Mouse (Mus musculus) monocyte, adult 2 months (primary cell): ENCODE results near the gene Kif1c.

ENCODE experiments used
- DNase-seq, 2 experiments: peaks; one replicate each; pipeline ENCODE4 v3.0.0; 2022; ENCODE audit warnings: low spot score in 2 of 2, low read depth in 1 of 2

Kif1c gene

GRCm38 (mm10) chr11:70693504-70693903 is 6.8 kb upstream of the Kif1c start:
- DNase-seq: no peak

GRCm38 (mm10) chr11:70697376-70697775 is 3.0 kb upstream of the Kif1c start:
- DNase-seq: no peak

- no peak for DNase-seq
Measured at GRCm38 (mm10) chr11:70699051-70699450, 1.3 kb upstream of the Kif1c start.

- peak in 1 of 2 experiments; percentile 40 for DNase-seq
Measured at GRCm38 (mm10) chr11:70700613-70701012, 265 bp downstream of the Kif1c start.

- no peak for DNase-seq
Measured at GRCm38 (mm10) chr11:70701221-70701955, 1.0 kb downstream of the Kif1c start.

GRCm38 (mm10) chr11:70701984-70702733 is 1.8 kb downstream of the Kif1c start:
- DNase-seq: no peak

- DNase-seq: no peak
Measured at GRCm38 (mm10) chr11:70702781-70703180, 2.4 kb downstream of the Kif1c start.

GRCm38 (mm10) chr11:70706127-70706526 is 5.8 kb downstream of the Kif1c start:
- no peak for DNase-seq

GRCm38 (mm10) chr11:70711026-70711425 is 10.7 kb downstream of the Kif1c start:
- no peak for DNase-seq

- DNase-seq: no peak
Measured at GRCm38 (mm10) chr11:70713222-70713621, 12.9 kb downstream of the Kif1c start.

GRCm38 (mm10) chr11:70715832-70716231 is 15.5 kb downstream of the Kif1c start:
- DNase-seq: no peak

- no peak for DNase-seq
Measured at GRCm38 (mm10) chr11:70718481-70718880, 18.1 kb downstream of the Kif1c start.

GRCm38 (mm10) chr11:70720567-70720966 is 20.2 kb downstream of the Kif1c start:
- DNase-seq: peak; percentile 62 to 76

GRCm38 (mm10) chr11:70721072-70721471 is 20.7 kb downstream of the Kif1c start:
- no peak for DNase-seq

- DNase-seq: no peak
Measured at GRCm38 (mm10) chr11:70724706-70725105, 24.4 kb downstream of the Kif1c start.

GRCm38 (mm10) chr11:70726585-70726984 is 26.2 kb downstream of the Kif1c start:
- DNase-seq: no peak

- no peak for DNase-seq
Measured at GRCm38 (mm10) chr11:70727385-70727784, 27.0 kb downstream of the Kif1c start.

- no peak for DNase-seq
Measured at GRCm38 (mm10) chr11:70730427-70731038, 30.2 kb downstream of the Kif1c start.

GRCm38 (mm10) chr11:70731178-70731577 is 30.8 kb downstream of the Kif1c start:
- no peak for DNase-seq

GRCm38 (mm10) chr11:70733256-70733655 is 32.9 kb downstream of the Kif1c start:
- DNase-seq: no peak

GRCm38 (mm10) chr11:70737749-70738148 is 37.4 kb downstream of the Kif1c start:
- DNase-seq: no peak

- no peak for DNase-seq
Measured at GRCm38 (mm10) chr11:70741603-70742002, 41.3 kb downstream of the Kif1c start.
